Mouse (Mus musculus) neural tube, embryonic 13.5 days (tissue): Measurements from ENCODE around the gene Zc2hc1b. TPM values are rescaled to one million over a fixed set of nuclear protein-coding genes. Genes with fewer than 3 reads are reported as not detected.

ENCODE experiments used
- ATAC-seq: fragments of 200-750 bp; cut with Nextera tagmentation; 2 replicates; pipeline ENCODE4 v1.8.0; 2017; ENCODE audit warnings: low read depth, mild to moderate bottlenecking, moderate TSS enrichment, moderate library complexity
- H3K27ac ChIP-seq: fragments of 300-500 bp; sonication (generic); replicated peaks from 2 replicates; pipeline ENCODE4 v1.5.1; 2015; ENCODE audit warnings: moderate library complexity, mild to moderate bottlenecking, inconsistent platforms
- H3K27me3 ChIP-seq: fragments of 300-500 bp; sonication (generic); 2 replicates; pipeline ENCODE4 v1.6.1; 2015; ENCODE audit warnings: mild to moderate bottlenecking, inconsistent platforms
- H3K36me3 ChIP-seq: fragments of 300-500 bp; sonication (generic); 2 replicates; pipeline ENCODE4 v1.6.1; 2015; ENCODE audit warnings: mild to moderate bottlenecking, inconsistent platforms
- H3K4me1 ChIP-seq: fragments of 300-500 bp; sonication (generic); replicated peaks from 2 replicates; pipeline ENCODE4 v1.6.1; 2015; ENCODE audit warnings: inconsistent platforms
- H3K4me2 ChIP-seq: fragments of 300-500 bp; sonication (generic); 2 replicates; pipeline ENCODE4 v1.6.1; 2015; ENCODE audit warnings: inconsistent platforms, mild to moderate bottlenecking, moderate library complexity
- H3K4me3 ChIP-seq: fragments of 300-500 bp; sonication (generic); 2 replicates; pipeline ENCODE4 v1.5.1; 2015; ENCODE audit warnings: mild to moderate bottlenecking, inconsistent platforms
- H3K9ac ChIP-seq: fragments of 300-500 bp; sonication (generic); 2 replicates; pipeline ENCODE4 v1.6.1; 2015; ENCODE audit warnings: moderate library complexity, mild to moderate bottlenecking, inconsistent platforms
- H3K9me3 ChIP-seq: fragments of 300-500 bp; sonication (generic); 2 replicates; pipeline ENCODE4 v1.6.1; 2016; ENCODE audit warnings: inconsistent platforms
- WGBS: fragments of 180-500 bp; shearing (Covaris S2); methylation state at CpG from one replicate; pipeline ENCODE4 v1.1.7; 2015; 5-methylcytosine and 5-hydroxymethylcytosine counted together
- polyA plus RNA-seq: library from polyadenylated mRNA; unstranded; fragments of >200 nt; fragmentation: Nextera tagmentation; extraction: Ambion mirVana; gene quantifications from 2 replicates; pipeline ENCODE4 v1.2.1, GENCODE M21; 2015

Zc2hc1b gene
- polyA plus RNA-seq, 1 experiment from 2014 or later, result not detected

DNA sequence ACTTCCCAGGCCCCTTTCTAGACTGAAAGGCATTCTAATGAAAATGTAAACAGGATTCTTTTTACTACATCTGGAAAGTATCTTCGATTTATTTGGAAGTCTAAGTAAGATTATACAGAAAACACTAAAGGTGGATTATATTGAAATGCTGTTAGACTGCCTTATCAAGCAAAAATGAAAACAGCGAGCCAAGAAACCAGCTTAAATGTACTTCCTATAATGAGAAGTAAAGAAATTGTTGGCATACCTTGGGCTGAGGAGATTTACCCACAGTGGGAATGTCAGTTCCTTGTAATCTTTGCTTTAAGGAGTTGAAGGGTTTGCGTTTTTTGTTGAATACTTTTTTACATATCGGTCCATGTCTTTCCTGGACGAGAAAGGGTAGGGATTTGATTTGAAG lies 9.4 kb downstream of the Zc2hc1b start:
- no peaks in the 10 kb centered on the region for H3K27me3 ChIP-seq
- H3K9me3 ChIP-seq, result 0 out of 2 replicates have a peak, but pooled peaks cover 6% of the 10 kb centered on the region
- H3K4me3 ChIP-seq, result no peak overlapping the region
- H3K4me2 ChIP-seq, result no peak overlapping the region
- no peak overlapping the region for H3K9ac ChIP-seq
- H3K36me3 ChIP-seq, result no peaks in the 10 kb centered on the region
- 90% methylated on average over 5 of the region's 5 CpGs for WGBS
- H3K4me1 ChIP-seq, result peaks cover 11% of the 10 kb centered on the region
- no peak for ATAC-seq
- no peak overlapping the region for H3K27ac ChIP-seq

DNA sequence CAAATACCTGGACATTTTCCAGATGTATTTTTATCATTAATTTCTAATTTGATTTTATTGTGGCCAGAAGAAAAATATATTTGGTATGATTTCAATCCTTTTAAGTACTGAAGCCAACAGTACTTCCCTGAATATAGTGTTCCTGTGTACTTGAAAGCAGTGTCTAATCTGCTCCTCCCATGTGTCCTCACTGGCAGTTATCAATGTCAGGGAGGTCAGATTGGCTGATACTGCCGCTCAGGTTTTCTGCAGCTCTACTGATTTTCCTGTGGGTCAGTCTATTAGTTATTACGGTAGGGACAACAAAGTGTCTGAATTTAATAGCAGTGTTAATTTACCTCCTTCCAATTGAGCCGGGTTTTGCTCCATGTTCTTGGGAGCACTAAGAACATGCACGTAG lies 15.8 kb downstream of the Zc2hc1b start:
- no peak overlapping the region for H3K4me2 ChIP-seq
- no peaks in the 10 kb centered on the region for H3K4me1 ChIP-seq
- WGBS, result 85% methylated on average over 4 of the region's 4 CpGs
- 0 out of 2 replicates have a peak, but pooled peaks cover 6% of the 10 kb centered on the region for H3K9me3 ChIP-seq
- no peak overlapping the region for H3K4me3 ChIP-seq
- no peak overlapping the region for H3K27ac ChIP-seq
- ATAC-seq, result no peak
- H3K36me3 ChIP-seq, result no peaks in the 10 kb centered on the region
- H3K27me3 ChIP-seq, result no peaks in the 10 kb centered on the region
- no peak overlapping the region for H3K9ac ChIP-seq

DNA sequence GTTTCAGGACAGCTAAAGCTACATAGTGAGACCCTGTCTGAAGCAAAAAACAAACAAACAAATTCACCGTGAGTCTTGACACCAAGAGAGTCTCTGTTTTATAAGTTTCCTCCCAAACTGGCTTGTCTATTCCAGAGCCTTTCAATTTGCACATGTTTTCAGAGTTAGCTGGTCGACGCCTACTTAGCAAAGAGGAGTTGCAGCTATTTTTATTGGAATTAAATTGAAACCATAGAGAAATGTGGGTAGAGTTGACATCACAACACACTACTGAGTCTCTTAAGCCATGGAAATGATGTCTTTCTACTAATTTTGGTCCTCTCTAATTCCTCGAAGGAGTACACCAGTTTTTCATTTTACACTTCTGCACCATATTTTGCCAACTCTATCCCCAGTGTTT lies 16.9 kb downstream of the Zc2hc1b start:
- Histone ChIP-seq H3K4me3 (no peak overlapping the region), H3K4me2 (no peak overlapping the region), H3K9ac (no peak overlapping the region), H3K27me3 (no peaks in the 10 kb centered on the region), H3K4me1 (no peaks in the 10 kb centered on the region), H3K27ac (no peak overlapping the region), H3K36me3 (no peaks in the 10 kb centered on the region), H3K9me3 (0 out of 2 replicates have a peak, but pooled peaks cover 6% of the 10 kb centered on the region)
- ATAC-seq, result no peak
- 92% methylated on average over 4 of the region's 4 CpGs for WGBS

DNA sequence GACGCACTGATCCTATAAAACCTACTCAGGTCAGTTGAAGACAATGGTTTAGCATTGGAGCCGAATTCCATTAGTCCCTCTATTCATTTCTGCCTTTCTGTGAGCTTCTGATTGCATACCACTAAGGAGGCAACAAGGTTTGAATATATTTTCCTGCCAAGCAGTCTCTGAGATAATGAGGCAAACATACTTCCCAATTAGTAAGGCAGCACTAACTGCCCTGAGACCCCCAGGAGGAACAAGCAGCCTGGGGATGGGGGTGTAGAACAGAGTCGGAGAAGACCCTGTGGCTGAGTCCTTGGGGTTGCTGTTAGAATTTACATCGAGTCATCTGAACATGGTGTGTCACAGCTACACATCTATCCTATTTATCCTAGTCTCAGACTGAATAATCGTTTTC lies 22.4 kb downstream of the Zc2hc1b start:
- Histone ChIP-seq H3K27me3 (no peaks in the 10 kb centered on the region), H3K27ac (no peak overlapping the region), H3K9me3 (no peaks in the 10 kb centered on the region), H3K4me2 (no peak overlapping the region), H3K4me3 (no peak overlapping the region), H3K9ac (no peak overlapping the region), H3K36me3 (no peaks in the 10 kb centered on the region), H3K4me1 (0 out of 2 replicates have a peak, but pooled peaks cover 2% of the 10 kb centered on the region)
- no peak for ATAC-seq
- WGBS, result 83% methylated on average over 5 of the region's 5 CpGs

DNA sequence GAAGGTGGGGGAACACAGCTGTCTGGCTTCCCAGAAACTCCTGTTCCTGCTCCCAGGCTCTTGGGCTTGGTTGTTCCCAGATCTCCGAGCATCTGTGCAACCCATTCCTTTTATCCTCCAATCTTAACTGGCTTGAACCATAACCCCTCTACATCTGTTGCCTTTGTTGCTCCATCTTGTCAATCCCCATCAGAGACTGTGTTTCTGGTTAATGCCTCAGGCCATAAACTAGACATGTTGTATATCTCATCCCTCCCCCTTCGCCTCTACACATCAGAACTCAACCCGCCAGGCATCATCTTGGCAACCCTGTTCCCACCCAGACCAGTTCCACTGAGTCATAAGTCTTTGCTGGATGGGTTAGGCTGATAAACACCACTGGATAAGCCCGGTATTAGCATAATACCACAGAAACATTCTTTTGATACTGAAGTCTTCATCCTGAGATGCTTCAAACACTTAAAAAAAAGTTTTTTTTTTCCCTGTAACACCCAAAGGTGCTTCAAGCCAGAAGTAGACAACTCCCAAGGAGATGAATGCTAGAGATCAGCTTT lies 24.9 kb downstream of the Zc2hc1b start:
- 0 out of 2 replicates have a peak, but pooled peaks cover 3% of the 10 kb centered on the region for H3K4me1 ChIP-seq
- ATAC-seq, result no peak
- no peak overlapping the region for H3K4me3 ChIP-seq
- H3K27me3 ChIP-seq, result no peaks in the 10 kb centered on the region
- 80% methylated on average over 4 of the region's 4 CpGs for WGBS
- no peaks in the 10 kb centered on the region for H3K9me3 ChIP-seq
- no peaks in the 10 kb centered on the region for H3K36me3 ChIP-seq
- no peak overlapping the region for H3K27ac ChIP-seq
- no peak overlapping the region for H3K4me2 ChIP-seq
- no peak overlapping the region for H3K9ac ChIP-seq

DNA sequence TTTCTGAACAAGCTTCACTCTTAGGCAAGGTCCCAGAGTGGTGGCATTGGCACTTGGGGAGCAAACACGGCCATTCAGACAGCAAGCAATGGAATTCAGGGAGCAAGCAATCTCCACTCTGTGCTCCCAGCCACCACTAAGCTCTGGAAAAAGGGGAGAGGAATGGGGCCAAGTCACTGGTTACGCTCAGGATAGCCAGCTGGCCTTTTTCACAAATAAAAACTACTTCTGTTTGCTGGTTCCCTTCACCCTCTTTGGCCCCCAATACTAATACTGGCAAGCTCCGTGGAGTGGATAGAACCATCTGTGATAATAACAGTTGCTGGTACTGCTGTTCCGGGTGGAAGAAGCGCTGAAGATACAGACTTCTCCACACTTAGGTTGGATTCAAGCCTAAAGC lies 26.5 kb downstream of the Zc2hc1b start:
- Histone ChIP-seq H3K4me2 (no peak overlapping the region), H3K36me3 (no peaks in the 10 kb centered on the region), H3K4me3 (no peak overlapping the region), H3K27ac (no peak overlapping the region), H3K9ac (no peak overlapping the region), H3K9me3 (no peaks in the 10 kb centered on the region), H3K4me1 (0 out of 2 replicates have a peak, but pooled peaks cover 3% of the 10 kb centered on the region), H3K27me3 (no peaks in the 10 kb centered on the region)
- WGBS, result 84% methylated on average over 5 of the region's 5 CpGs
- no peak for ATAC-seq

DNA sequence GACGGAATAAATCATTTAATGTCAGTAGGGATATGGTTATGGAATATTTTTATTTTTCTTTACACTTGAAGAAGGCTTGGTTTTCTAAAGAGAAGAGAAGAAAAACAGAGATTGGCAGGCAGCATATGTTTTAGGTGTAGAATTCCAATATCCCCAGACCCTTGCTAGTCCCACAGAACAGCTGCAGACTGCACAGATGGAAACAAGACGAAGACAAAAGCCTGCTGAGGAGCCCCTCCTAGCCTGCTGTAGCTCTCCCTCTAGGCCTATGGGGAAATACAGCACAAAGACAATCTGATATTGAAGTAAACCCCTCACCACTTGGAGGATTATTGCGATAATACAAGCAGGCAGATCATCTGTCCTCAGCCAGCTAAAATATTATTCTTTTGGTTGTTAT lies 27.4 kb downstream of the Zc2hc1b start:
- Histone ChIP-seq H3K4me2 (no peak overlapping the region), H3K4me3 (no peak overlapping the region), H3K4me1 (0 out of 2 replicates have a peak, but pooled peaks cover 3% of the 10 kb centered on the region), H3K27me3 (no peaks in the 10 kb centered on the region), H3K27ac (no peak overlapping the region), H3K9ac (no peak overlapping the region), H3K9me3 (no peaks in the 10 kb centered on the region), H3K36me3 (no peaks in the 10 kb centered on the region)
- ATAC-seq, result no peak
- WGBS, result 66% methylated on average over 3 of the region's 3 CpGs

DNA sequence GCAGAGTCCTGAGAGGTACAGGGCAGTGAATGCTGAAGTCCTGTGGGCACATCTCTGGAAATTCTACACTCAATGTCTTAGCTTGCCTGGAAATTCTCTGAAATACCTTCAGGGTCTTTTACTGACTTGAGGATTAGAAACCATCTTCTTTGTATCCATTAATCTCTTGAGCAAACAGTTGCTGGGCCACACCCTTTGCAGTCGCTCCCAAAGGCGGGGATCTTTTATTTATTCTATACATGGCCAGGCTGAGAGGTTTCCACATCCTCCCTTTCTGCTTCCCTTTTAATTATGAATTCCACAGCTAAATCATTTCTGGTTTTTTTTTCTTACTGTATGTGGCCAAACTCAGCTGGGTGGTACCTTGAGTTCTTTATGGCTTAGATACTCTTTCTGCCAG lies 37.4 kb downstream of the Zc2hc1b start:
- WGBS, result 78% methylated on average over 2 of the region's 2 CpGs
- no peaks in the 10 kb centered on the region for H3K36me3 ChIP-seq
- no peaks in the 10 kb centered on the region for H3K4me1 ChIP-seq
- no peak overlapping the region for H3K27ac ChIP-seq
- H3K9ac ChIP-seq, result no peak overlapping the region
- no peak for ATAC-seq
- H3K4me3 ChIP-seq, result no peak overlapping the region
- H3K4me2 ChIP-seq, result no peak overlapping the region
- H3K9me3 ChIP-seq, result no peaks in the 10 kb centered on the region
- no peaks in the 10 kb centered on the region for H3K27me3 ChIP-seq

DNA sequence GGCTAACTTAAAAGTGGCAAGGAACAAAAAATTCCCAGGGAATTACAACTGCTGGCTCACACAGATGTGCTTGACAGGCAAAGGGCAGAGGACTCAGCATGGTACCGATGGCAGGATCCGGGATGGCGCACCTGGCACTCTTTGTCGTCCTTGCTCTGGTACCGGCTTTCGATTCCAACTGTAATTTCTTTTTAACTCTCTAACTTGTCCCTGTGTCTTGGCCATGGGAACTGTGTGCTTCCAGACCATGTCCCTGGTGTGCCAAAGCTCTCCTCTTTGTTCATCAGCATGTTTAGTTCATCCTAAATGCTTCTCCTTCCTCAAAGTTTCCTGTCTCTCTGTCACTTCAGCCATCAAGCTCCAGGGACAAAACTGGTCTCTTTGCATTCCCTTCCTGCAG lies 39.9 kb downstream of the Zc2hc1b start:
- Histone ChIP-seq H3K27ac (no peak overlapping the region), H3K9ac (no peak overlapping the region), H3K4me2 (no peak overlapping the region), H3K4me1 (no peaks in the 10 kb centered on the region), H3K4me3 (no peak overlapping the region), H3K27me3 (no peaks in the 10 kb centered on the region), H3K9me3 (no peaks in the 10 kb centered on the region), H3K36me3 (no peaks in the 10 kb centered on the region)
- ATAC-seq, result no peak
- WGBS, result 93% methylated on average over 6 of the region's 6 CpGs

DNA sequence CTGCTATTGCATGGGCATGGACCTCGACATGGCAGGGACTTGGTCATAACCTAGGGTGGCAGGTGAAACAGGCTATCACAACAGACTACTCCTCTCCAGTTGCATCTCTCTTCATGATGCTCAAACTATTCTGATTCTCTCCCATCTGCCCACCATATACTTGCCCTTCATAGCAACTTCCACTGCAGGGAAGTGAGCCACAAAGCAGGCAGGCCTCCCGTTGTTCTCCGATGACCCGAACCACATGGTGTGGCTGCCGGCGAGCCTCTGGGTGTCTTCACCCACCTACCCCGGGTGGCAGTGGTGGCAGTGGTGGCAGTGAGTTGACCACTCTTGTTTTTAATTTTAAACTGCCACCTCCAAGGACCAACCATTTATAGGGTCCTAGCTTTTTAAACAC lies 42.1 kb downstream of the Zc2hc1b start:
- Histone ChIP-seq H3K27ac (no peak overlapping the region), H3K9me3 (no peaks in the 10 kb centered on the region), H3K27me3 (no peaks in the 10 kb centered on the region), H3K4me3 (no peak overlapping the region), H3K4me2 (no peak overlapping the region), H3K9ac (no peak overlapping the region), H3K4me1 (no peaks in the 10 kb centered on the region), H3K36me3 (no peaks in the 10 kb centered on the region)
- WGBS, result 92% methylated on average over 7 of the region's 7 CpGs
- no peak for ATAC-seq

DNA sequence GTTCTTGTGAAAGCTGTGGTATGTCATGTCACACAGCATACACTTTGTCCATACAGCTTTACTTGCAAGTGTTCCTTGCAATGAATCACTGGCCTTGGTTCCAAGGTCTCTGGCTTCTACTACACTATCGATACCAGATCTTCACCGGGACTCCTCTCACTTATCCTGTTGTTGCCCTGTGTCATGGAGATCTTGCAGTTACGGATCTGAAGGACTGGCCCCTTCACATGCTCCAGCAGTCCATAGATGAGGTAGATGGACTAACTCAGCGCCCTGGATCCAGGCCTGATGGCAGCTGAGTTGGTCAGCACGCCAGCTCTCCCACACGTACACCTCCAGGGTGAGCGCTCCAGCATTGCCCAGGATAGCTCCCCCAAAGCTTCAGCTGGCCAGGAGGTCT lies 42.5 kb downstream of the Zc2hc1b start:
- H3K4me2 ChIP-seq, result no peak overlapping the region
- H3K27ac ChIP-seq, result no peak overlapping the region
- H3K36me3 ChIP-seq, result no peaks in the 10 kb centered on the region
- H3K9ac ChIP-seq, result no peak overlapping the region
- no peak overlapping the region for H3K4me3 ChIP-seq
- H3K4me1 ChIP-seq, result no peaks in the 10 kb centered on the region
- H3K9me3 ChIP-seq, result no peaks in the 10 kb centered on the region
- no peak for ATAC-seq
- H3K27me3 ChIP-seq, result no peaks in the 10 kb centered on the region
- 94% methylated on average over 7 of the region's 7 CpGs for whole genome bisulfite sequencing

DNA sequence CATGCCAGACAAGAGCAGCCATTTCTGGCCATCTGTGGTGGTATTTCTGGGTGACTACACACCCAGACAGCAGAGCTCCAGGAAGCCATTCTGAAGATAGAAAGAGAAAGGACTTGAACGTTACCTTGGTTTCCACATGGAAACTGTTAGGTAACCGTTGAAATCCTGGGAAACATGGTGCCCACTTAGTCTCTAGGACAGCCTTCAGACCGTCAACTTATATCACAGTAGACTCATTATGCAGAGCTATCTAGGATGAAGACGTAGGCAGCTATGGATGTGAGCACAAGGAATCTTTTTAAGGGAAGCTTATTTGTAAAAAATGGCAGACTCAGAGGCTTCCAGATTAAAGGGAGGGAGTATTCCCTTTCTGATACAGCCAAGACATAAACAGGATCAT lies 44.0 kb downstream of the Zc2hc1b start:
- Histone ChIP-seq H3K4me3 (no peak overlapping the region), H3K4me2 (no peak overlapping the region), H3K27me3 (no peaks in the 10 kb centered on the region), H3K9ac (no peak overlapping the region), H3K27ac (no peak overlapping the region), H3K9me3 (no peaks in the 10 kb centered on the region), H3K36me3 (0 out of 2 replicates have a peak, but pooled peaks cover 1% of the 10 kb centered on the region), H3K4me1 (no peaks in the 10 kb centered on the region)
- no peak for ATAC-seq
- WGBS, result 90% methylated on average over 4 of the region's 4 CpGs

DNA sequence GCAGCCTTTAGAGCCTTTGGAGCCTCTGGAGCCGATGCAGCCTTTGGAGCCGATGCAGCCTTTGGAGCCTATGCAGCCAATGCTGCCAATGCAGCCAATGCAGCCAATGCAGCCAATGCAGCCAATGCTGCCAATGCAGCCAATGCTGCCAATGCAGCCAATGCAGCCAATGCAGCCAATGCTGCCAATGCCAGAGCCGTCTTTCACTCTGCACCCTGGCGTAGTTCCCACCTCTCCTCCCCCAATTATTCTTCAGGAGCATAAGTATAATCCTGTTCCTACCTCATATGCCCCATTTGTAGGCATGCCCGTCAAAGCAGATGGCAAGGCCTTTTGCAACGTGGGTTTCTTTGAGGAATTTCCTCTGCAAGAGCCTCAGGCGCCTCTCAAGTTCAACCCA lies 49.9 kb downstream of the Zc2hc1b start:
- no peak overlapping the region for H3K4me2 ChIP-seq
- H3K9me3 ChIP-seq, result no peaks in the 10 kb centered on the region
- H3K4me1 ChIP-seq, result no peaks in the 10 kb centered on the region
- no peak overlapping the region for H3K27ac ChIP-seq
- H3K27me3 ChIP-seq, result no peaks in the 10 kb centered on the region
- ATAC-seq, result no peak
- H3K9ac ChIP-seq, result no peak overlapping the region
- no peak overlapping the region for H3K4me3 ChIP-seq
- H3K36me3 ChIP-seq, result peaks cover 29% of the 10 kb centered on the region; the same call in 1 of the 2 replicates
- WGBS, result 93% methylated on average over 7 of the region's 7 CpGs
